Mouse (Mus musculus) hindbrain, embryonic 10.5 days (tissue): ENCODE data around the gene Tmem190. TPM values are rescaled to one million over a fixed set of nuclear protein-coding genes. Genes with fewer than 3 reads are reported as not detected.
"Not testable (repeated sequence)": the region's sequence is repeated elsewhere in the genome, so short reads cannot be mapped to it uniquely, and the experiment has no call there.

Source experiments
- DNase-seq: peaks from one replicate; pipeline ENCODE4 v3.0.0-alpha.2; 2017; ENCODE audit warnings: low spot score
- H3K27ac ChIP-seq: fragments of 300-500 bp; sonication (generic); 2 replicates; pipeline ENCODE4 v1.5.1; 2016; ENCODE audit warnings: mild to moderate bottlenecking, moderate library complexity
- H3K27me3 ChIP-seq: fragments of 300-500 bp; sonication (generic); 2 replicates; pipeline ENCODE4 v1.6.1; 2016; ENCODE audit warnings: mild to moderate bottlenecking; ENCODE audit not compliant: poor library complexity, insufficient read depth, severe bottlenecking
- H3K36me3 ChIP-seq: fragments of 300-500 bp; sonication (generic); 2 replicates; pipeline ENCODE4 v1.6.1; 2016; ENCODE audit warnings: mild to moderate bottlenecking, moderate library complexity
- H3K4me1 ChIP-seq: fragments of 300-500 bp; sonication (generic); replicated peaks from 2 replicates; pipeline ENCODE4 v1.6.1; 2016; ENCODE audit warnings: mild to moderate bottlenecking
- H3K4me3 ChIP-seq: fragments of 300-500 bp; sonication (generic); 2 replicates; pipeline ENCODE4 v1.5.1; 2016; ENCODE audit warnings: mild to moderate bottlenecking, moderate library complexity
- H3K9me3 ChIP-seq: fragments of 300-500 bp; sonication (generic); 2 replicates; pipeline ENCODE4 v1.6.1; 2016; ENCODE audit warnings: mild to moderate bottlenecking, moderate library complexity
- WGBS: fragments of 180-500 bp; shearing (Covaris S2); methylation state at CpG from one replicate; pipeline ENCODE4 v1.1.7; 2016; 5-methylcytosine and 5-hydroxymethylcytosine counted together
- polyA plus RNA-seq: library from polyadenylated mRNA; unstranded; fragments of >200 nt; fragmentation: Nextera tagmentation; extraction: Ambion mirVana; gene quantifications from 2 replicates; pipeline ENCODE4 v1.2.1, GENCODE M21; 2016

The Tmem190 gene
- polyA plus RNA-seq, 1 experiment from 2014 or later, result not detected

GRCm38 (mm10) chr7:4777851-4778637 lies 4.7 kb upstream of the Tmem190 start:
- H3K4me3 ChIP-seq, result peak overlapping the region; percentile 44
- peaks cover 33% of the 10 kb centered on the region for H3K4me1 ChIP-seq
- 0 out of 2 replicates have a peak, but pooled peaks cover 6% of the 10 kb centered on the region for H3K9me3 ChIP-seq
- peak overlapping the region; percentile 59 for H3K27ac ChIP-seq
- peaks cover 84% of the 10 kb centered on the region for H3K27me3 ChIP-seq
- DNase-seq, result no peak
- 3% methylated on average over 20 of the region's 20 CpGs for WGBS
- no peaks in the 10 kb centered on the region for H3K36me3 ChIP-seq

- H3K4me1 ChIP-seq, result peaks cover 33% of the 10 kb centered on the region
- no peak overlapping the region for H3K27ac ChIP-seq
- H3K36me3 ChIP-seq, result no peaks in the 10 kb centered on the region
- 53% methylated on average over 5 of the region's 5 CpGs for WGBS
- no peak overlapping the region for H3K4me3 ChIP-seq
- peaks cover 74% of the 10 kb centered on the region for H3K27me3 ChIP-seq
- DNase-seq, result no peak
- H3K9me3 ChIP-seq, result 0 out of 2 replicates have a peak, but pooled peaks cover 6% of the 10 kb centered on the region
These were observed 2.8 kb upstream of the Tmem190 start for GRCm38 (mm10) chr7:4779921-4780320.

GRCm38 (mm10) chr7:4782130-4782529 lies 607 bp upstream of the Tmem190 start:
- H3K27me3 ChIP-seq, result peaks cover 59% of the 10 kb centered on the region

GRCm38 (mm10) chr7:4783667-4784268 lies 1.0 kb downstream of the Tmem190 start:
- Histone ChIP-seq H3K4me3 (no peak overlapping the region), H3K27ac (no peak overlapping the region), H3K27me3 (peaks cover 59% of the 10 kb centered on the region), H3K36me3 (no peaks in the 10 kb centered on the region), H3K4me1 (peaks cover 19% of the 10 kb centered on the region), H3K9me3 (0 out of 2 replicates have a peak, but pooled peaks cover 3% of the 10 kb centered on the region)
- DNase-seq, result no peak
- 81% methylated on average over 14 of the region's 14 CpGs for WGBS

More at GRCm38 (mm10) chr7:4782130-4782529, 607 bp upstream of the Tmem190 start:
- 0 out of 2 replicates have a peak, but pooled peaks cover 6% of the 10 kb centered on the region for H3K9me3 ChIP-seq
- no peak overlapping the region for H3K27ac ChIP-seq
- H3K4me1 ChIP-seq, result peaks cover 26% of the 10 kb centered on the region
- no peak overlapping the region for H3K4me3 ChIP-seq
- H3K36me3 ChIP-seq, result no peaks in the 10 kb centered on the region
- 43% methylated on average over 3 of the region's 3 CpGs for WGBS
- DNase-seq, result no peak

GRCm38 (mm10) chr7:4788499-4789435 lies 6.0 kb downstream of the Tmem190 start:
- H3K36me3 ChIP-seq, result peaks cover 2% of the 10 kb centered on the region
- H3K4me3 ChIP-seq, result peak overlapping the region; percentile 62
- no peaks in the 10 kb centered on the region for H3K9me3 ChIP-seq
- DNase-seq, result peak; percentile 82
- 2% methylated on average over 64 of the region's 64 CpGs for WGBS
- peaks cover 17% of the 10 kb centered on the region for H3K4me1 ChIP-seq
- peaks cover 43% of the 10 kb centered on the region for H3K27me3 ChIP-seq
- H3K27ac ChIP-seq, result peak overlapping the region; percentile 91

GRCm38 (mm10) chr7:4789436-4789935 lies 6.7 kb downstream of the Tmem190 start, which contains the start of gene Tmem238:
Gene Tmem238 (minus strand): TSS chr7:4789656.
- 8% methylated on average over 40 of the region's 40 CpGs for WGBS

GRCm38 (mm10) chr7:4792278-4793212 lies 9.8 kb downstream of the Tmem190 start, which contains the start of gene Rpl28:
Gene Rpl28 (plus strand): TSS chr7:4792874.
- peak within 1 kb of the TSS; percentile 96 for H3K4me3 ChIP-seq
- peak; percentile 97 for DNase-seq
- peak within 1 kb of the TSS; percentile 97 for H3K27ac ChIP-seq
- no peaks in the 10 kb centered on the region for H3K9me3 ChIP-seq
- H3K36me3 ChIP-seq, result peaks cover 40% of the 10 kb centered on the region
- peaks cover 27% of the 10 kb centered on the region for H3K4me1 ChIP-seq
- H3K27me3 ChIP-seq, result peaks cover 32% of the 10 kb centered on the region
- WGBS, result 2% methylated on average over 54 of the region's 54 CpGs

More at GRCm38 (mm10) chr7:4789436-4789935, 6.7 kb downstream of the Tmem190 start, which contains the start of gene Tmem238:
- Histone ChIP-seq H3K27ac (peak within 1 kb of the TSS; percentile 91), H3K27me3 (peaks cover 43% of the 10 kb centered on the region), H3K36me3 (peaks cover 9% of the 10 kb centered on the region), H3K9me3 (no peaks in the 10 kb centered on the region), H3K4me3 (peak within 1 kb of the TSS; percentile 62), H3K4me1 (peaks cover 24% of the 10 kb centered on the region)
- no peak for DNase-seq

- not testable (repeated sequence) for DNase-seq, H3K9me3 ChIP-seq
- Histone ChIP-seq H3K4me3 (peak overlapping the region; percentile 96), H3K27me3 (peaks cover 25% of the 10 kb centered on the region), H3K4me1 (peaks cover 27% of the 10 kb centered on the region), H3K36me3 (peaks cover 47% of the 10 kb centered on the region), H3K27ac (peak overlapping the region; percentile 97)
- 2% methylated on average over 31 of the region's 31 CpGs for WGBS
These were observed 10.5 kb downstream of the Tmem190 start for GRCm38 (mm10) chr7:4793248-4793647.

- peaks cover 23% of the 10 kb centered on the region for H3K4me1 ChIP-seq
- peaks cover 51% of the 10 kb centered on the region for H3K36me3 ChIP-seq
- H3K27ac ChIP-seq, result peak overlapping the region; percentile 97
- 45% methylated on average over 4 of the region's 4 CpGs for WGBS
- DNase-seq, result no peak
- no peaks in the 10 kb centered on the region for H3K9me3 ChIP-seq
- peaks cover 20% of the 10 kb centered on the region for H3K27me3 ChIP-seq
- peak overlapping the region; percentile 96 for H3K4me3 ChIP-seq
These were observed 10.9 kb downstream of the Tmem190 start for GRCm38 (mm10) chr7:4793674-4794073.

- H3K9me3 ChIP-seq, result no peaks in the 10 kb centered on the region
- peak overlapping the region; percentile 96 for H3K4me3 ChIP-seq
- H3K27me3 ChIP-seq, result peaks cover 11% of the 10 kb centered on the region
- peaks cover 13% of the 10 kb centered on the region for H3K4me1 ChIP-seq
- DNase-seq, result no peak
- no peak overlapping the region for H3K27ac ChIP-seq
- WGBS, result 91% methylated on average over 3 of the region's 3 CpGs
- peaks cover 56% of the 10 kb centered on the region for H3K36me3 ChIP-seq
These were observed 12.0 kb downstream of the Tmem190 start for GRCm38 (mm10) chr7:4794631-4795168.
